Mouse (Mus musculus) olfactory bulb, adult 2 months (tissue): ENCODE measurements around the gene Kdm7a. TPM values are rescaled to one million over a fixed set of nuclear protein-coding genes. Genes with fewer than 3 reads are reported as not detected.

Source experiments
- H3K27ac ChIP-seq: fragments of 200-500 bp; 2 replicates; pipeline ENCODE4 v1.5.1; 2012; ENCODE audit warnings: low read depth, low read length; ENCODE audit not compliant: insufficient read depth
- H3K4me1 ChIP-seq: fragments of 200-500 bp; 2 replicates; pipeline ENCODE4 v1.6.1; 2012; ENCODE audit warnings: low read length; ENCODE audit not compliant: control insufficient read depth, insufficient read depth
- H3K4me3 ChIP-seq: fragments of 200-500 bp; 2 replicates; pipeline ENCODE4 v1.5.1; 2012; ENCODE audit warnings: mild to moderate bottlenecking, low read depth, low read length, moderate library complexity; ENCODE audit not compliant: insufficient read depth
- CTCF ChIP-seq: fragments of 200-500 bp; IDR thresholded peaks from 2 replicates; pipeline ENCODE4 v1.5.1; 2012; ENCODE audit warnings: low read depth, mild to moderate bottlenecking, low read length, moderate library complexity; ENCODE audit not compliant: insufficient read depth
- POLR2A ChIP-seq: fragments of 200-500 bp; IDR thresholded peaks from 2 replicates; pipeline ENCODE4 v1.6.1; 2012; ENCODE audit warnings: mild to moderate bottlenecking, low read depth, low read length, moderate library complexity; ENCODE audit not compliant: insufficient read depth
- WGBS: fragments of 180-500 bp; shearing (Covaris S2); methylation state at CpG from one replicate; pipeline ENCODE4 v1.1.7; 2018; 5-methylcytosine and 5-hydroxymethylcytosine counted together
- polyA plus RNA-seq: library from polyadenylated mRNA; stranded (reverse); fragments of >200 nt; gene quantifications from 2 replicates; pipeline ENCODE4 v1.2.4, GENCODE M21; 2012; ENCODE audit warnings: low replicate concordance; ENCODE audit not compliant: missing spikeins, insufficient read depth, insufficient read length

Gene Kdm7a
- polyA plus RNA-seq, 1 experiment, result 63.2 TPM

DNA sequence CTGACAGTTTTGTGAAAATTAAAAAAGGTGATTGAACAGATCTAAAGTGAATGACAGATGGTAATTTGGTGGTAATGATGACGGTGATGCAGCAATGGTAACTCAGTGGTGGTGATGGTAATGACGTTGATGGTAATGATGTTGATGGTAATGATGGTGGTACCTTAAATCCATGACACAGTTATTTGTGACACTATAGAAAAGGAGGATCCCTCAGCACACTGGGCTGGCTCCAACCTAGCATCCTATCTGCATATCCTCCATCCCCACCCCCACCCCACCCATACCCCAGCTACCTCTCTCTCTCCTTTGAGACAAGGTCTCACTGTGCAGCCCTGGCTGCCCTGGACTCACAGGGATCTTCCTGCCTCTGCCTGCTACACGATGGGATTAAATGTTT lies 34.4 kb upstream of the Kdm7a start:
- no peak for TF ChIP-seq CTCF
- TF ChIP-seq POLR2A, result no peak
- Histone ChIP-seq H3K27ac (no peak overlapping the region), H3K4me3 (no peak overlapping the region), H3K4me1 (peaks cover 4% of the 10 kb centered on the region)
- 81% methylated on average over 3 of the region's 3 CpGs for WGBS

DNA sequence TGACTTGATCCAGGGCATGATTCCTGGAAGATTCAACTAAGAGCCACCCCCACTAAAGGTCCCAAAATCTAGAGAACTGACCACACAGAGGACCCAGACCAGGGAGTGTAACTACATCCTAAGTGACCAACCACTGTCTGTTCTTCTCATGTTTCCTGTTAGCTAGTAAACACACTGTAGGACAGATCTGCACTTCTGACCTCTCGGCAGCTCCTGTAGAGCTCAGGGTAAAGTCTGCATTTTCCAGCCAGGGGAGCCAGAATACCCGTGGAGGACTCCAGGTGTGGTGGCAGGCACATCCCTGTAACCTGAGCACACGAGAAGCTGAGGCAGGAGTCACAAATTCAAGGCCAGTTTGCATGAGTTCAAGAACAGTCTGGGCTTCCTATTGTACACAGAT lies 31.3 kb upstream of the Kdm7a start:
- no peak for TF ChIP-seq POLR2A
- no peak for TF ChIP-seq CTCF
- peaks cover under 1% of the 10 kb centered on the region for H3K4me1 ChIP-seq
- no peak overlapping the region for H3K27ac ChIP-seq
- no peak overlapping the region for H3K4me3 ChIP-seq
- 76% methylated on average over 3 of the region's 3 CpGs for WGBS

DNA sequence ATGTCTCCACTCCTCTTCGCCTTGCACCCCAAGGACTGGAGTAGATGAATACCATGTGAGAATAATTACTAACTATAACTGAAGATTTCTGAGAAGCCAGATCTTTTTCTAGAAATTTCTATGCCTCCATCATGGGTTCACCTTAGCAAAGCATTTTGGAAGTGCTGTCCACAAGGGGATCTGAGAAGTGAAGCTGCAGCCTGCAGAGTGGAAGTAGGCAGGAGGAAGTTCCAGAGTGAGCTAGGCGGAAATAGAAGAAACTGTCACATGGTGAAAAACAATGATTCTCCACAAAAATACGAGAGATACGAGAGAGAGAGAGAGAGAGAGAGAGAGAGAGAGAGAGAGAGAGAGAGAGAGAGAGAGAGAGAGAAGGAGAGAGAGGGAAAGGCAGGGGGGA lies 26.0 kb upstream of the Kdm7a start:
- no peaks in the 10 kb centered on the region for H3K4me1 ChIP-seq
- no peak overlapping the region for H3K27ac ChIP-seq
- TF ChIP-seq CTCF (no peak), POLR2A (no peak)
- no peak overlapping the region for H3K4me3 ChIP-seq
- WGBS, result 76% methylated on average over 4 of the region's 4 CpGs

DNA sequence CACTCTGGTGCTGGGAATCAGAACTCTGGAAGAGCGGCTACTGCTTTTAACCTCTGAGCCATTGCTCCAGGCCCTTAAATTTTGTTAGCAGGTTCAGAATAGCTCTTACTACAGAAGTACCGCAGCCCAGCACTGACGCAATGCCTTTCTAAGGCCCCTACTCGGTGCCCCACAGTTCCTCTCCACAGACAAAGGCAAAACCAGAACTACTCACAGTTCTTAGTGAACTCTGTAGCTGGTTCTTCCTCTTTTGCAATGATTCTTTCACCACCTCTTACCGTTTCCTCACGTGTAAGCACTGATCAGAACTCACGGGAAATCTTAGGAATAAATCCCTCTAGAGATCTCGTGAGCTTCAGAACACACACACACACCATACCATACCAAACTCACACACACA lies 24.1 kb upstream of the Kdm7a start:
- no peak overlapping the region for H3K27ac ChIP-seq
- no peak overlapping the region for H3K4me3 ChIP-seq
- H3K4me1 ChIP-seq, result 0 out of 2 replicates have a peak, but pooled peaks cover 6% of the 10 kb centered on the region
- TF ChIP-seq CTCF, result no peak
- no peak for TF ChIP-seq POLR2A
- 92% methylated on average over 8 of the region's 8 CpGs for WGBS

DNA sequence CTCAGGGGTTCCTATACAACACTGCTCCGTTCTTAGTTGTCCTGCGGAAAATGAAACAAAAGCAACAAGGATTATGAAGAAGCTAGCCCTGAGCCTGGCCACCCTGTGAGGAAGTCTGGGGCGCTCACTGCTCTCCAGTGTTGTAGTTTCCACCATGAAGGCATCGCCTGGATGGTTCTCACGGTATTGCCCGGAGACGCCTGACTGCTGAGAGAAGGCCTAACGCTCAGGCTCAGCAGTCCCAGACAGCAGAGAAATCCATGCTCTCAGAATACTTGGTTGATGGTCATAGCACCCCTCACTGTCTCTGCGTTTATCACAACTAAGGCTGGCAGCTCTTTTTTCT lies 20.0 kb upstream of the Kdm7a start:
- Histone ChIP-seq H3K4me3 (no peak overlapping the region), H3K27ac (no peak overlapping the region), H3K4me1 (0 out of 2 replicates have a peak, but pooled peaks cover 6% of the 10 kb centered on the region)
- TF ChIP-seq CTCF (no peak), POLR2A (no peak)
- 55% methylated on average over 9 of the region's 9 CpGs for whole genome bisulfite sequencing

DNA sequence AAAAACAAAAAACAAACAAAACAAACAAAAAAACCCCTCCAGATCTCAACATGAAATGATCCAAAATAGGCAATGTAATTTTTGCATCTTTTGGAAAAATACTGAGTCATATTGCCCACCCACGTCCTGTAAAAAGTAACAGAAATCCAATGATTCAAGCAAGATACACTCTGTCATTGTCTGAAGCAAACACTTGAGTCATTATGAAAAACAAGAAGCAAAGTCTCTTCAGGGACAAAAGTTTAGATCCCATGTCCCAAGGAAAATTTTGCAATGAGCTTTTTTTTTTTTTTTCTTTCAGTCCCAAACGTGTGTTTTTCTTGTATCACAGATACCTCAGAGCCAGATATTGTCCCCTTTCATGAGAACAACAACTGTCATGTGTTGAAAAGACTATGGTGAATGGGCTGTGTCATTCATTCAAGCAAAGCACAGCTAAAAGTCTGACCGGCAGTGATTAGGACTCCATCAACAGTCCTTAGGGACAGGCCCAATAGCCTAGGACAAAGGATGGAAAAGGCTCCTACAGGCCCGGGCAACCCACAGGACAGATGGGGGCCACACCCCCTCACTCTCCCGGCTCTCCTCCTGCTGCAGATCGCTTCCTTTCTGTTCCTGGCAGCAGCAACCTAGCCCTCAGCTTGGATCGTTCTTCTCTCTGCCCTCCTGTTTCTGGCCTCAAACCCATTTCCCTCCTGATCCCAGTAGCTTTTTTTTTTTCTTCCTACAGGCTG lies 19.5 kb upstream of the Kdm7a start:
- H3K27ac ChIP-seq, result no peak overlapping the region

DNA sequence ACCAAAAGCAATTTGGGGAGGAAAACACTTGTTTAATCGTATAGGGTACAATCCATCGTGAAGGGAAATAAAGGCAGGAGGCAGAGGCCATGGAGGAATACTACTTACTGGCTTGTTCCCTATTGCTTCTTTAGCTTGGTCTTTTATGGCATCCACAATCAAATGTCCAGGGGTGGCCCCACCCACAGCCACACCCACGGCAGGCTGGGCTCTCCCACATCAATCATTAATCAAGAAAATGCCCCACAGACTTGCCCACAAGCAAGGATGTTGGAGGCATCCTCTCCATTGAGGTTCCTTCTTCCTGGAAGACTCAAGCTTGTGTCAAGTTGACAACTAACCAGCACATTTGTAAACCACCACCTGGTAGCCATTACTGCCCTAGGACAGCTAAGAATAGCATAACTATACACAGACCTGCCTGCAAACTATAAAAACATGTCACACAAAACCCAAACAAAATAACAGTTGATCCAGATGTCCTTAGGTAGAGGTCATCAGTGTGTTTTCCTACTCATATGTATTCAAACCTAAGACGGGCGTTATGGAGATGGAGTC lies 16.8 kb upstream of the Kdm7a start:
- Histone ChIP-seq H3K27ac (no peak overlapping the region), H3K4me1 (0 out of 2 replicates have a peak, but pooled peaks cover 6% of the 10 kb centered on the region), H3K4me3 (no peak overlapping the region)
- no peak for TF ChIP-seq POLR2A
- 85% methylated on average over 5 of the region's 5 CpGs for WGBS

More for the DNA sequence above, 19.5 kb upstream of the Kdm7a start:
- Histone ChIP-seq H3K4me3 (no peak overlapping the region), H3K4me1 (0 out of 2 replicates have a peak, but pooled peaks cover 6% of the 10 kb centered on the region)
- WGBS, result 34% methylated on average over 7 of the region's 7 CpGs
- TF ChIP-seq CTCF, result no peak
- TF ChIP-seq POLR2A, result no peak

DNA sequence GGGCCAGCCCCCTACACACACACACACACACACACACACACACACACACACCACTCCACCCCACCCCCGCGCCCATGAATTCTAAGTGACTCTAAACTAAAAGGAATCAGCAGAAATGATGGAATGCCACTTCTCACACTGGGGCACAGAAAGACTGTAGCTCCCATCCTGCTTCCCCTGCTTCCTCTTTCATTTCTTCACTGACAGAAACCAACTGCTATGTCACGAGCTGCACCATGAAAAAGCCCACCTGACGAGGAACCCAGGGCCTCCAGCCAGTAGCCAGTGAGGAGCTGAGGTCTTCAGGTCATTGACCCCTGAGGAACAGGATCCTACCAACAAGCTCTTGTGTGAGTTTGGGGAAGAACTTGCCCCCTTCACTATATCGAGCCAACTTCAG lies 15.9 kb upstream of the Kdm7a start:
- 86% methylated on average over 5 of the region's 5 CpGs for WGBS
- H3K4me3 ChIP-seq, result no peak overlapping the region
- TF ChIP-seq CTCF (no peak), POLR2A (no peak)
- 0 out of 2 replicates have a peak, but pooled peaks cover 6% of the 10 kb centered on the region for H3K4me1 ChIP-seq
- no peak overlapping the region for H3K27ac ChIP-seq

DNA sequence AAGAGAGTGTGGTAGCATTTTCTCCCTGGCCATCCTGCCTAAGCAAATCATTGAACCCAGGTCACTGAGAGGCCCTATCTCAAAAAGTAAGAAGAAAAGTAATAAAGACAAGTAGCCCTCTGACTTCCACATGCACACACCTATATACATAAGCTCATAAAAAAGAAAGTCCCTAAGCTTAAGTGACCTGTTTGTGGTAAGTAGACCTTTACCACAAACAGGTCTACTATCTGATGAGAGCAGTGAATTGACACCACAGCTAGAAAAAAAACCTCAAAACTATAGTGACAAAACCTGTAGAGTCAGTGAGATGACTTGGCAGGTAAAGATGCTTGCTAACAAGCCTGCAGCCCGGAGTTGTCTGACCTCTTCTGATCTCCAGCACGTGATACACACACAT lies 11.4 kb upstream of the Kdm7a start:
- 88% methylated on average over 2 of the region's 2 CpGs for WGBS
- H3K4me1 ChIP-seq, result no peaks in the 10 kb centered on the region
- TF ChIP-seq POLR2A (no peak), CTCF (no peak)
- H3K4me3 ChIP-seq, result no peak overlapping the region
- no peak overlapping the region for H3K27ac ChIP-seq
